Mouse (Mus musculus): ENCODE data around the gene Ntsr2.

Gene Ntsr2

DNA sequence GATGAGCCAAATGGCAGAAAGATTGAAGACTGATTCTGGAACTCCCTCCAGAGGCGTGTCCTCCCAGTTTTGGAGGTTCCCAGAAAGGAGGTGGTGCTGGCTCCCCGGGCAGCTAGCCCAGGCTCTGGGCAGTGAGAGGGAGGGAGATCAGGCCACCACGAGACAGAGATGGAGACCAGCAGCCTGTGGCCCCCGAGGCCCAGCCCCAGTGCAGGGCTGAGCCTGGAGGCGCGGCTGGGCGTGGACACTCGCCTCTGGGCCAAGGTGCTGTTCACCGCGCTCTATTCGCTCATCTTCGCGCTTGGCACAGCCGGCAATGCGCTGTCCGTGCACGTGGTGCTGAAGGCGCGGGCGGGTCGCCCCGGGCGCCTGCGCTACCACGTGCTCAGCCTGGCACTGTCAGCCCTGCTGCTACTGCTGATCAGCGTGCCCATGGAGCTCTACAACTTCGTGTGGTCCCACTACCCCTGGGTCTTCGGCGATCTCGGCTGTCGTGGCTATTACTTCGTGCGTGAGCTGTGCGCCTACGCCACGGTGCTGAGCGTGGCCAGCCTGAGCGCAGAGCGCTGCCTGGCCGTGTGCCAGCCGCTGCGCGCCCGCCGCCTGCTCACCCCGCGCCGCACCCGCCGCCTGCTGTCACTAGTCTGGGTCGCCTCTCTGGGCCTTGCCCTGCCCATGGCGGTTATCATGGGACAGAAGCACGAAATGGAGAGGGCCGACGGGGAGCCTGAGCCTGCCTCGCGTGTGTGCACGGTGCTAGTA is at the start of gene Ntsr2:
Gene Ntsr2 (plus strand): TSS at position 51 of the 762 bp plus-strand sequence.
- peak; percentile 39 to 43 for DNase-seq

DNA sequence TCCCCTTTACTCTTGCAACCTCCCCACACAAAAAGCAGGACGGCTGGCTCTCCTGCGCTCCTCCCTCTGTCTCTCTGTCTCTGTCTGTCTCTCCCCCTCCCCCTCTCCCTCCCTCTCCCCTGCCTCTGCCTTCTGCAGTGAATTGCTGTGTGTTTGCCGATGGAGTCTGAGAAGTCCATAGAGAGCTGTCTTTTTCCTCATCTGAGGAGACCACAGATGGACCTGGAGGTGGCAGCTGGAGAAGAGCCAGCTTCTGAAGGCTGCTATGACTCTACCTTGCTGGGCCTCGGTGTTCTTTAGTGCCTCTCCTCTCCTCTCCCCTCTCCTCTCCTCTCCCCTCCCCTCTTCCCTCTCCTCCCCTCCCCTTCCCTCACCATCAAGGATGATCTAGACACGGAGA is 47.6 kb upstream of the Ntsr2 start:
- no peak for DNase-seq

DNA sequence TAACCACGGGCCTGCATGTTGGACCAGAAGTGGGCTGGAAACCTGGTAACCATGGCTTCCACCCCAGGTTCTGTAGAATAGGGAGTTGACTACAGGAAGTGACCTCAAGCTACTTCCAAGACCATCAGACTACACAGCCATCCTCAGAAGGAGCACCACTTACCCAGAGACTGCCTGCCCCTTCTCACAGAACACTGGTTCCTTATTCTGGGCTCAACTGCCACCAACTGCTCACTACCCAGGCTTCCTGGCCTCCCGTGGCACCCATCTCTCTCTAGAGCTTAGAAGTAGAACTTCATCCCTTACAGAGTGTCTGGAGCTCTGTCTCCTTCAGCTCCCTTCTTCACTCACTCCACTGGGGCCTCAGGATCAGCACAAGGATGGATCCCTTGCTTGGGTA is 42.2 kb upstream of the Ntsr2 start, which contains the start of gene Lpin1:
Gene Lpin1 (minus strand): TSS at position 31 of the 400 bp plus-strand sequence.
- DNase-seq = no peak

DNA sequence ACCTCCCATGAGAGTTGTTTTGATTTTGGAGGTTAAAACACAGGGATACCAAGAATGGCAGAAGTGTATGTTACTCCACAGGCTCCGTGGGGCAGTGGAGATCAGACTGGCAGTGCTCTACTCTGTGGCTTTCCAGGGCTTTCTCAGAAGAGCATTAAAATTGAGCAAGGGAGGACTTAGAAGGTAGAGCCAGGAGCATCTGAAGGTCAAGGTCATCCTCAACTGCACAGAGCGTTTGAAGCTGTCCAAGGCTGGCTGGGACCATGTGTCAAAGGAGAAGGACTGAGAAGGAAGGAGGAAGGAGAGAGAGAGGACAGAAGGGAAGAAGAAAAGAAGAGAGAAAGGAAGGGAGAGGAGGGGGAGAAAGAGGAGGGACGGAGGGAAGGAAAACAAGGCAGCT is 38.6 kb upstream of the Ntsr2 start:
- no peak for DNase-seq

DNA sequence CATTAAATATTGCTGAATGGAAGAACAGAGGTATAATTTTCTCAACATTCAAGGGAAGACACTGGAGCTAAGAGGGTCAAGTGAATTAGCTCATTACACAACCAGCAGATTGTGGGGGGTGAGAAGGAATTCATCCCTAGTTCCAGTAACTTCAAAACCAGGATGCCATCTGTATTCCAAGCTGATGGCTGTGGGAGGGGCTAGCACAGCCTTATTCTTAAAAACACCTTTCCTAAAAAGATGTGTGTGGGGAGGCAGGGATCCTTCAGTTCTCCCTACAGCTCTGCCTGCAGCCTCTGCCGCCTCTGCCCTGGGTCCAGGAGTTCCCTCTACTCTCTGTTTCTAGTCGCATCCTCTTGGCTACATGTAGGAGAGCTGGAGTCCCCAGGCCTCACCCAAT is 37.4 kb upstream of the Ntsr2 start:
- no peak for DNase-seq

DNA sequence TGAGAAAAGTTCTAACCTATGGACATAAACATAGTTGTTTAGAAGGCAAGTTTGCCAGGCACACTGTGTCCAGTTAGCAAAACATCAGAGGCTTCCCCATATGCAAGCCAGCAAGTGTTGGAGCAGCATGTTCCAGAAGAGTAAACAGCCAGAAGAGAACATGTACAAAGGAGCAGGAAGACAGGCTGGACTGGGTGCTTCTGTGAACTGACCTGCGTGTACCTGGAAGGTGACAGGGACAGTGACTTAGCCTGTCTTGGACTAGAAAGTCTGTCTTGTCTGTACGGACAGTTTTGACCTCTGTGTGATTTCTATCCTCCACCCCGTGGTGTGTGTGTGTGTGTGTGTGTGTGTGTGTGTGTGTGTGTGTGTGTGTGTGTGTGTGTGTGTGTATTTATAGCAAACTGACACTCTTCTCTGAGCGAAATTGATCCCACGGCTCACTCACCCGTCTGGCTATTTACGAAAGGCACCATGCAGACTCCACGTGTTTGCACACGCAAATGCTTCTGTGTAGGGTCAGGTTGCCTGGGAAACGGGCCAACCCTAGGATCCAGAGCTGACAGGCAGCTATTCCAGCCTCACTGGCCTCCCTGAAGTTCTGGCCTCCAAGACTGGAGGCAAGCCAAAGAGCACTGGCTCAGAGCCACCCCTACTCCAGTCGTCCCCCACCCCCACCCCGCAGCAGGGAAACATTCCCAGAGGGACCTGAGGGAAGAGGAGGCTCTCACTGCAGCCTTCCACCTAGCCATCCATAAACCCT is 34.5 kb upstream of the Ntsr2 start:
- DNase-seq = no peak

DNA sequence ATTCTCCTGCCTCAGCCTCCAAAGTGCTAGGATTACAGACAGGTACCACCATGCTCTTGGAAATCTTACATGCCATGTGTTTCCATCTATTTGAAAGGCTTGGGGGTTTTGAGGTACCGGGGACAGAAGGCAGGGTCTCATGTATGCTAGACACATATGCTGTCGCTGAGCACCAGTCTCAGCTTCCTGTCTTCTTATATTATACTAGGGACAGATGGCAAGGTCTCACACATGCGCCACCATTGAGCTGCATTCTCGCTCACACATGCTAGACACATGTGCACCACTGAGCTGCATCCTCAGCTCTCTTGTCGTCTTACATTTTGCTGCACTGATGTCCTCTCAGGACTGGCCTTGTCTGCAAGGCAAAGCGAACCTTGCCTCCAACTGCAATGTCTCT is 33.7 kb upstream of the Ntsr2 start:
- DNase-seq = no peak

DNA sequence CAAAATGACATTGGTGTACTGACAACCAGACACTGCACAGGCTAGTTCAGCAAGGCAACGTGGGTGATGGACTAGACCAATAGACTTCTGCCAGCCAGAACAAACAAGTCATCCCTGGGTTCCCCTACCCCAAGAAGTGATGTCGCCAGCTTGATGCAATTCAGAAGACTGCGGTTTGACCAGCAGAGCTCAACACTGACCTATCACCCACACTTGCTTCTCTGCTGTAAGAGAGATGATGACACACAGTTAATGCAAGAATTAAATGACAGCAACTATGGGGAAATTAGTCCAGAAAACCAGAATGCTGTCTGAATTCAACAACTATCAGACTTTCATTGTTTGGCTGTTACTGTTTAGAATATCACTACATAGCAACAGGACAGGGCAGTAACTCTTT is 33.0 kb upstream of the Ntsr2 start:
- no peak for DNase-seq

DNA sequence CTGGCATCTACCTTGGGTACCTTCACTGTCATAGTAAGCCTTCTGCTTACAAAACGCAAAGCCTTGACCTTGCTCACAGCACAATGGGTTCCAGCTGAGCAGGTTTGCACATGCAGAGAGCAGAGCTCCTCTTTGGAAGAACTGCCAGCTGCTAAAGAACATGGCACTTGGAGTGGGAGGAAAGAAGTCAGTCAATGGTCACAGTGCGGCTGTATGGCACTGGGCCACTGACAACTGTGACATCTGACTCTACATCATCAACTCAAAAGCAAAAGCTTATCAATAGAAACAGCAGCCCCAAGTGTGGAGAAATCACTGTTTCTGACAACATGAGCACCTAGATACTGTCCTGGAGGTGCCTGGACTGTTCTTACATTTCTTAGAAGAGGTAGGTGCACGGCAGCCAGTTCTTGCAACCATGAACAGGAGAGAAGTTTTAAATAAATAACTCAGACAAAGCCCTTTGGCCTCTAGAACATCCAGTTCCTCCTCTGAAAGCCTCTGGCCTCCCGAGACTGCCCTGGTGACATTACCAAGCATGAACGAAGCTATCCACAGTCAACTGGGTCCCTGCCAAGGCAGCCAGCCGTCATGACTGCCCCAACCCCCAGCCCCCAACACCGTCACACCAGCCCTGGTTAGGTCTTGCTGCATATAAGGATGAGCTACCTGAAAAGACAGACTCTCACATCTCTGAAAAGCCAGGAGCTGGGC is 22.9 kb upstream of the Ntsr2 start:
- no peak for DNase-seq

DNA sequence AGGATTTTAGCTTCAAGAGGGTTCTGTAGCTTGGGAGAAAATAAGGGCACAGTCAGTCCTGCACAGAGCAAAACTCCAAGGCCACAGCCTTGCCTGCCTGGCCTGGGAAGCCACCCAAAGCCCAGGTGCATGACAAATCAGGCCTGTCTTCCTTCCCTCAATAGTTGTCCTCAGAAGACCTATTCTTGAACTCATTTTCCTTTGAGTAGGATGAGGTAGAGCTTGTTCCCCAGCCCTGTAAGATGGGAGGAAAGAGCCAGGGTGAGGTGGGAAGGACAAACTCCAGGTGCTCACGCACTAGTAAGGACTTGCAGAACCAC is 22.4 kb upstream of the Ntsr2 start:
- DNase-seq = no peak

DNA sequence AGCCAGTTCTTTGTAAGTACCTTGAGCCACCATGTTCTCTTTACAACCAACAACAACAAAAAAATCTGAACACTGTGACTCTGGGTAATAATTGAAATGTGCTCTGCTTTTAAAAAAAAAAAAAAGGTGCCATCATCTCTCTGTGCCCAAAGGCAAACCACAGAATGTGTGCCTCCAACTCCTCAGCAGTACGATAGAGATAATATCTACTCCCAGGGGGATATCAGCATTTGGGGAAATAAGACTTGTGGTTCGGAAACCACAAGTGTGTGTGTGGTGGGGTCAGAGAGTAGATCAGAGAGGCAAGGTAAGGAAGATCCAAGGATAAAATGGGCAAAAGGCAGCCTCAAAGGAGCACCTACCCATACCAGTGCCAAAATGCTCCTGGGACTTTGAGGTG is 21.8 kb upstream of the Ntsr2 start:
- DNase-seq = peak; percentile 24

DNA sequence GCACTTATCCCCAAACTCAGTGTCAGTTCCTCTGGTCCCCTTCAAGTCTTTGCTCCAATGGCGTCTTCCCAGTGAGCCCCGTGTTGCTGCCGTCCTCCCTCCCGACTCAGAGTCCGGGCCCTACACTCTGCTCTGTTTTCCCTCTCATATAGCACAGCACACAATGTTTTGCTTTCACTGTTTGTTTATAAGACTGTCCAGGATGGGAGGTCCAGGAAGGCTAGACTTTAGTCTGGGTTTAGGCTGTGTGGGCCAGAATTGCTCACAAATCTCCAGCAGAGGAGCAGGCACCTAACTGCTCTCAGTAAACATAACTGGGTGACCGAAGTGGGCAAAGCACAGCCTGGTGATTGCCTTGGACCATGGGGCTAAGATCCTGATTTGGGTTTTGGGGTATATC is 19.9 kb upstream of the Ntsr2 start:
- DNase-seq = no peak

DNA sequence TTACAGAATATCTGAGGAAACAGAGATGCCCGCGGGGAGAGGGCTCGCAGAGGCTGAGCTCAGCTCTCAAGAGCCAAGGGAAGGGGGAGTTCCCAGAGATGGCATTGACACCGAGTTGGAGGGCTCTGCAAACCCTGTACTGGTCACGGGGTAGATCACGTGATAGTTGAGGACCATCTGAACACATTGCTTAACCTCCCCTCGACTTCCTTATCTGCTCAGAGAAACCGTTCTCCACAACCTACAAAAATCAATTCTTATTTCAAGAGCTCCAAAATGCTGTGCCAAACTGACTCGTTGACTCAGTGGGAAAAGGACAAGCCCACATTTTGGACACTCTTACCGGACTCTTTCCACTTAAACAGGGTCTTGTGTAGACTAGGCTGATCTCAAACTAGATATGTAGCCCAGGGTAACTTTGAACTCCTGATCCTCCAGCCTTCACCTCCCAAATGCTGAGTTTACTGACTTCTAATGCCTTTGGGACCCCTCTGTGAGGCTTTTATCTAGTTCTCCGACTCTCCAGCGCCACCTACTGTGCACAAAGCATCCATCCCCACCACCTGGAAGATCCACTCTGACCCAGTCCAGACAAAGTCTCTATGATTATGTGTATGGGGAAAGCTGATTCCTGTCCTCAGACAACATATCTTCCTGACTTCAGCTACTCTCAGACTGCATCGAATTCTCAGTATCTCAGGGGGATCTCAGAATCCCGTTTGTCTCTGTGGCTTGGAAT is 18.9 kb upstream of the Ntsr2 start:
- peak; percentile 59 to 62 for DNase-seq

DNA sequence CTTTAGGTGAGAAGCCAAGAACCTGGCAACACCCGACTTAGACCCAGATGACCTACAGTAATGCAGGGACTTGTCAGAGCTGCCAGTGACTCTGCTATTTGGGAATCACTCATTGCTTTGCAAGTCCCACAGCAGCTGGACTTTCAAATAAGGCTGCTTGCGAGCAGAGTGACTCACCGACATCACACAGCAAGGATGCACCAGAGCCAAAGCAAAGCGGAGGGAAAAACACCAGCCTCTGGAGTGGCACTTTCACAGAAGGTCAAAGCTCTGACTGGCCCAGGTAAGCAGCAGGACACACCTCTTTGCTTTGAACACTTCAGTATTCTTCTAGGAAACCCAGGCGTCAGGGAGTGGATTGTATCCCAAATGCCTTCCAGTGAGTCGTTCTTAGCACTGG is 17.4 kb upstream of the Ntsr2 start:
- no peak for DNase-seq

DNA sequence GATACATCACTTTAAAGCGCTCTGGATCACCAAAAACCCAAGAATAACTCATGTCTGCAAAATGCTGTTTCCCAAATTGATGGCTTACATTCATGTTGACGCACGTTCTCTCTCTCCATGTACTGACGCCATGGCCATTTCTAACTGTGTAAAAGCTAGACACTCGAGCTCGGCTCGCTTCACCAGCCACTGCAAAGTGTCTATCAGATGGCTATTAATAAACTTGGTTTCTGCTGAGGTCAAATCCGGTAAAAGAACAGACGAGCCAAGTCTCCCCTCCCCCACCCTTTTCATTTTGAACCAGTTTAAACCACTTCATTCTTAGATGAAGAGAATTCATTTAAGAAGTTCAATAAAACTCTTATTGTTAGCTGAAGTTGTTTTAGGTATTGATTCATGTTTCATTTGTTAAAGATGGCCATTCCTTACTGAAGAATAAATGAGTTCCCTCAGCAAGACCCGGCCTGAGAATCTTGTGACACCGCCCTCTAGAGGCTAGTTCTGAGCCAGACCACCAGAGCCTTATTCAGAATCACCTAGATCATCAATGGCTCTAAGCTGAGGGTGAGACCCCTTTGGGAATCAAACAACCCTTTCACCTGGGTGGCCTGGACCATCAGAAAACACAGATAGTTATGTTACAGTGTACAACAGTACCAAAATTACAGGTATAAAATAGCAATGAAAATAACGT is 14.0 kb upstream of the Ntsr2 start:
- DNase-seq = peak; percentile 23 to 33

DNA sequence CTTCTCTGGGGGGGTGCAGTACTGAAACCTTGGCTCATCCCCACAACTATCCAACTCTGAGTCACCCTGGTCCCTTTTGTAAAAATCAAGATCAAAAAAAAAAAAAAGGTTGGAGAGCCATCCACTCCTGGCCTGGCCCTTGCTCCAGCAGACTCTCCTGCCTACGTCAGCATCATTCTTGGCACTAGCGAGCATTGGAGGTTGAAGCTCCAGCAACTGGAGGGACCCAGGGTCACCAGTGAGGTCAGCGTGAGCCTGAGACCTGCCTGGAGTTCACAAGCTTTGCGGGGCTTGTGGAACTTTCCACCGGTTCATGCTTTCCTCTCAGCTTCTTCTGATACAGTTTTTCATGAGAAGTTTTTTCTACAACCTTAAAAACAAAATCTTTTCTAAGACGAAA is 13.1 kb upstream of the Ntsr2 start:
- no peak for DNase-seq

DNA sequence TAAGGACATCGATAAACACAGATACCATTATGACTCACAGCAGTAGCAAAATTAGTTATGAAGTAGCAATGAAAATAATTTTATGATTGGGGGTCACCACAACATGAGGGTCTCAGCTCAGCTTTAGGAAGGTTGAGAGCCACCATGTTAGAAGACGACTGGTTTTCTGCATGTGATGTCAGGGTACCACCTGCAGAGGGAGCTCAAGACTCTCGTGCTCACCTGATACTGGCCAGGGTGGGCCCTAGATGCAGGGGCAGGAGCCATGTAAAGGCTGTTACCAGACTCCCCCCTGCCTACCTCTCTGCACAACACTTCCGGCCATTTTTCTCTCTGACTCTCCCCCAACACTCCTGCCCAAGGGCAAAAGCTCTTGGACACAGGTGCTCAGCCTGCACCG is 11.2 kb upstream of the Ntsr2 start:
- DNase-seq = peak; percentile 11 to 24

DNA sequence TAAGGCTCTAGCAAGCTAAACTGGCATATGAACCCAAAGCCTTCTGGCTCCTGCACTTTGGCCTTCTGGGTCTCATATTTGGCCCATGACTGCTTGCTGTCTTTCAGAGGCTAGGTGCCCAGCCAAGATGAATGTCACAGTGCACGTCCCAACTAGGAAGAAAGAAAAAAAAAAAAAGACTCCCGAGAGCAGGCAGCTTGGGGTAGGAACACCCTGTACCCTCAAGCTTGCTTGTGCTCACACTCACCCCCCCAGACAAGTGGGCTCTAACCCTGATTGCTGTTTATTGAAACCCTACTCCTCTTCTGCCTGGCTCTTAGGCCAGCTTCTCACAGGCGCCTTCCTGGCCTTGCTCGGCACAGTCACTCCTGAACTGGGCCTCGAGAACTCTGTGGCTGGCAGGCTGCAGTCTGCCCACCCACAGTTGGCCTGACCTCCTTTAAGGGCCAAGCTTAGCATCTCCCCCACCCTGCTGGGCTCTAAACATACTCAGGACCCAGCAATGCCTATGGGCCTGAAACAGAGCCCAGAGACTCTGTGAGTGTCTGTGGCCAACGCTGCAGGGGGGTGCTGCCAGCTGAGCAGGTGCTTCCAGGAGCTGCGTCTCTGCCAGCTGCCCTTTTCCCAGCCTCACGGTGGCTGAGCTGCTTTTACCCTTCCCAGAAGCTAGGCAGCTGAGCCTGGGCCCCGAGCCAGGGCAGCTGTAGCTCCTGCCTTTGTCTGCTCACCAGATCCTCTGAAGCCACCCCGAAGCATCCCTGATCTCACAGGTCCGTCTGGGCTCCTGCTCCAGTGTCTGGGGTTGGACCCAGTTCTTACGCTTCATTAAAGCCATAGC is 9.5 kb upstream of the Ntsr2 start:
- no peak for DNase-seq

DNA sequence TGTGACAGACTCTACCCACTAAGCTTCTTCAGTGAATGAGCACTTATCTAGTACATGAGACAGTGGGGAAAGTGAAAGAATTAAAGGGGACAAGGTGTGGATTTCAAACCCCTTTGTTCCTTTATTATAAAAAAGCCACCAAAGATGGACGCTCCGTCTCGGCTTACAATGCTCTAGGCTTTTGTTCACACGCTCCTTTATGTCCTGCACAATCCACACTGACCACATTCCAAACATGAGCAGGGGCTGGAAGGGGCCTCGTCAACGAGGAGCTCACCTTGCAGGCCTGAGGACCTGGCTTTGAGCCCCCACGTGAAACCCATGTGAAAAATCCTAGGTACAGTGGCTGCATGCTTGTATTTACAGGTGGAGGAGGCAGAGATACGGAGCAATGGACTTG is 8.5 kb upstream of the Ntsr2 start:
- DNase-seq = no peak

DNA sequence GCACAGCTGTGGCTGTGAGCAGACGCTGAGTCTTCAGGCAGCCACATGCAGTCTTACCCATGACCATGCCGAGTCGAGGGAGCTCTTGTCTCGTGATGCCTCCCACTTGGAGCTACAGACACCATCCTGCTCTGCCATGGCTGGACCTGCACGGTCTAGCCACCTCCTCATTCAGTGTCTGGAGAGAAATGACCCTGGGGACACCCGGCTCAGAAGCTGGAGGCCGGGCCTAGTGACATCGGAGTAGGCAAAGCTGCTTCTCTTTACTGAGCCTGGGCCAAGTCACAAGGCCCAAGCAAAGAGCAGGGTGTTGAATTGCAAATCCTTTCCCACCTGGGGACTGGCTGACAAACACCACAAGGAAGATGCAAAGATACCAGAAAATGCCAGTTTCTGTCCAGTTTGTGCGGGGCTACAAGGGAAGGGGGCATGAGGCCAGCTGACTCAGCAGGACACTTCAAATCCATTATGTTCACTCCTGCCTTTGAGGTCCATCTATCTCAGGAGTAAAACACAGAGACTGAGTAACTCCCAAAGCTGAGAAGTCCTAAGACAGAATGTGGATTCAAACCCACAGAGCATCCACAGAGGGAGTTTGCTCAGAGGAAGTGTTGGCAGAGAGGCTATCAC is 6.3 kb upstream of the Ntsr2 start:
- no peak for DNase-seq

DNA sequence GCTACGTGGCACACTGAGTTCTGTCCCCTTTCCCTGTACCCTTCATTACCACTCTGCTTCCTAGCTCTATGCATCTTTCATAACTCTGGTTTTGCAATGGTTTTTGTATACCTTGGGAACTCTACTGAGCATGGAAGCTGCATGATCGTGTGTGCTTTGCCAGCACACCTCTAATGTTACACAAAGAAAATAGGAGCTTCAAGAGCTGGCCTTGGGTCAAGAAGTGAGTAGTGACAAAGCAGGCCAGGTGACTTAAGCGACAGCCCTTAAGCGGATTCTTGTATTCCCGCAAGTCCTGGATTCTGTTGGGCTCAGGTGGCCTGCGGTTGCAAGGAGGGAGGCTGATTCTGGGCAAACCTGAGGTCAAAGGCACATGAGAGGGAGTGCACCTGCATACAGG is 4.9 kb upstream of the Ntsr2 start:
- no peak for DNase-seq

All from B cell, adult 2 months (primary cell).